Mouse (Mus musculus): Measurements from ENCODE around the gene Mid1. TPM values are rescaled to one million over a fixed set of nuclear protein-coding genes. Genes with fewer than 3 reads are reported as not detected.

Gene Mid1
- total and polyA plus RNA-seq, 3 experiments: 0.05 to 0.83 (median 0.12) TPM

- Histone ChIP-seq H3K36me3 (replicated peaks) (no peaks in the 10 kb centered on the region), H3K9me3 (replicated peaks) (no peaks in the 10 kb centered on the region), H3K4me3 (ENCODE audit: low read depth, low read length) (no peak overlapping the region), H3K27me3 (ENCODE audit: insufficient read depth, low read length) (no peaks in the 10 kb centered on the region), H3K4me1 (ENCODE audit: insufficient read depth, low read depth, low read length) (no peaks in the 10 kb centered on the region)
- ATAC-seq (ENCODE audit: extremely low read depth, insufficient number of reproducible peaks, low FRiP score, poor library complexity, severe bottlenecking) (no peak), DNase-seq (ENCODE audit: low spot score) (no peak)
- no peak for TF ChIP-seq GATA1 (IDR thresholded peaks at IDR 0.05; ENCODE audit: borderline replicate concordance, low read length)
- TF ChIP-seq TAL1 (conservative IDR thresholded peaks at IDR 0.05; ENCODE audit: low read depth, low read length): no peak
- TF ChIP-seq GATA2 (IDR thresholded peaks at IDR 0.05; ENCODE audit: borderline replicate concordance, low read depth, low read length): no peak
- no peak for TF ChIP-seq POLR2AphosphoS5 (IDR thresholded peaks at IDR 0.05; ENCODE audit: insufficient replicate concordance, low read depth, low read length)
- TF ChIP-seq CTCF (IDR thresholded peaks at IDR 0.05; ENCODE audit: low read depth, low read length): no peak
Observed at GRCm38 (mm10) chrX:169692225-169692909, 7.4 kb downstream of the Mid1 start.

DNA sequence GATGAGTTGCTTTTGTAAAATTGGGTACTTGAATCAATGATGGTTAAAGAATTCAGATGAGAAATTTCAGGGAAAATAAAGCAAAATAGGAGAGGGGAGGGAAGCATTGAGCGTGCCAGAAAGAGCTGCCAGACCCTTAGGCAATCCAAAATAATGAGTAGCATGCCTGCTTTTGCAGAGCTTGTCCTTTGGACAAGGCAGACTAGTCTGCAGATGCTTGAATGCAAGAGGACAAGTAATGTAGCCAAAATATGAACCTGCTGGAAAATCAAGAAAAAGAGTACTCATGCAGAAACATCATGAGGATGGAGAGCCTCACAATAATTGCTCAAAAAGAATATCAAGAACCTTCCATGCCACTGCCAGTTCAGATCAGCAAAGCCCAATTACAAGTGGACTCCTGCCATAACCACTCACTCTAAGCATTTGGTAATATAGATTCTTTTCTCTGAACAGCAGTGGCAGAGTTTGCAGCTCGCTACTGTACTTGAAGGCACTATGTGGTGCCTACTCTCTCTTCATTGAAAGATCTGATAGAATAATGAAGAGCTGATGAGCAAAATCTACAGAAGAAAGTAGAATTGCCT, 19.1 kb downstream of the Mid1 start:
- H3K9me3 ChIP-seq (replicated peaks): no peaks in the 10 kb centered on the region
- DNase-seq (ENCODE audit: low spot score): no peak
- H3K4me1 ChIP-seq (ENCODE audit: insufficient read depth, low read depth, low read length): no peaks in the 10 kb centered on the region
- no peak overlapping the region for H3K4me3 ChIP-seq (ENCODE audit: low read depth, low read length)
- no peaks in the 10 kb centered on the region for H3K36me3 ChIP-seq (replicated peaks)
- no peak for ATAC-seq (ENCODE audit: extremely low read depth, insufficient number of reproducible peaks, low FRiP score, poor library complexity, severe bottlenecking)
- H3K27me3 ChIP-seq (ENCODE audit: insufficient read depth, low read length): no peaks in the 10 kb centered on the region
- TF ChIP-seq POLR2AphosphoS5 (IDR thresholded peaks at IDR 0.05; ENCODE audit: insufficient replicate concordance, low read depth, low read length) (no peak), CTCF (IDR thresholded peaks at IDR 0.05; ENCODE audit: low read depth, low read length) (no peak), TAL1 (conservative IDR thresholded peaks at IDR 0.05; ENCODE audit: low read depth, low read length) (no peak), GATA1 (IDR thresholded peaks at IDR 0.05; ENCODE audit: borderline replicate concordance, low read length) (no peak), GATA2 (IDR thresholded peaks at IDR 0.05; ENCODE audit: borderline replicate concordance, low read depth, low read length) (no peak)

- no peak for TF ChIP-seq CTCF (IDR thresholded peaks at IDR 0.05; ENCODE audit: low read depth, low read length)
- TF ChIP-seq TAL1 (conservative IDR thresholded peaks at IDR 0.05; ENCODE audit: low read depth, low read length): no peak
- no peak for TF ChIP-seq POLR2AphosphoS5 (IDR thresholded peaks at IDR 0.05; ENCODE audit: insufficient replicate concordance, low read depth, low read length)
- TF ChIP-seq GATA2 (IDR thresholded peaks at IDR 0.05; ENCODE audit: borderline replicate concordance, low read depth, low read length): no peak
- no peak for TF ChIP-seq GATA1 (IDR thresholded peaks at IDR 0.05; ENCODE audit: borderline replicate concordance, low read length)
- Histone ChIP-seq H3K27me3 (ENCODE audit: insufficient read depth, low read length) (no peaks in the 10 kb centered on the region), H3K4me3 (ENCODE audit: low read depth, low read length) (no peak overlapping the region), H3K4me1 (ENCODE audit: insufficient read depth, low read depth, low read length) (no peaks in the 10 kb centered on the region), H3K9me3 (replicated peaks) (no peaks in the 10 kb centered on the region), H3K36me3 (replicated peaks) (no peaks in the 10 kb centered on the region)
- ATAC-seq (ENCODE audit: extremely low read depth, insufficient number of reproducible peaks, low FRiP score, poor library complexity, severe bottlenecking) (no peak), DNase-seq (ENCODE audit: low spot score) (no peak)
Observed at GRCm38 (mm10) chrX:169723511-169723910, 38.5 kb downstream of the Mid1 start.

DNA sequence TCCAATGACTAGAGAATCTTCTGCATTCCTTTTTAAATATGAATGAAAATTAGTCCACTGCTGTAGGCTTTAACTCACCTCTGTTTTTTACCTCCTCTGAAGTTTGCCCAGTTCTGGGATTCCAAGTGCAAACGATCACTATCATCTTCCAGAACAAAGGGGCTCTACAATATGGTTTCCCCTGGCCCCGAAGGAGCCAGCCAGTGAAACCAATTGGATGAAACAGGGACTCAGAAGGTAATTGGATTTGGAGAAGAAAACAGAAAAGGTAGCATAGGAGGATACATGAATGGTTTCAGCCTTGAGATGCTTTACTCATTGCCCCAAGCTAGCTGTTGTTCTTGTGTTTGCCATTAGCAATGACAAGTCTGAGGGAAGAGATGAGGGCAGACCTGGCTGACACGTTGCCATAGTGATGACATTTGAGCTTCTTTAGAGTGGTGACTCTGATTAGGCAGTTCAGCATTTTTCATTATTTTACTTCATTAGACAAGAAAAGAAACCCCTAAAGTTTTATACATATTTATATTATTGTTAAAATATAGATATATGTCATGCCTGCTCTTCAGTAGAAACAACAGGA, 50.5 kb downstream of the Mid1 start:
- no peaks in the 10 kb centered on the region for H3K27me3 ChIP-seq (ENCODE audit: insufficient read depth, low read length)
- ATAC-seq (ENCODE audit: extremely low read depth, insufficient number of reproducible peaks, low FRiP score, poor library complexity, severe bottlenecking) (no peak), DNase-seq (ENCODE audit: low spot score) (no peak)
- H3K36me3 ChIP-seq (replicated peaks): no peaks in the 10 kb centered on the region
- no peak for TF ChIP-seq GATA1 (IDR thresholded peaks at IDR 0.05; ENCODE audit: borderline replicate concordance, low read length)
- TF ChIP-seq GATA2 (IDR thresholded peaks at IDR 0.05; ENCODE audit: borderline replicate concordance, low read depth, low read length): no peak
- TF ChIP-seq CTCF (IDR thresholded peaks at IDR 0.05; ENCODE audit: low read depth, low read length): no peak
- no peak for TF ChIP-seq TAL1 (conservative IDR thresholded peaks at IDR 0.05; ENCODE audit: low read depth, low read length)
- TF ChIP-seq POLR2AphosphoS5 (IDR thresholded peaks at IDR 0.05; ENCODE audit: insufficient replicate concordance, low read depth, low read length): no peak
- H3K4me1 ChIP-seq (ENCODE audit: insufficient read depth, low read depth, low read length): no peaks in the 10 kb centered on the region
- no peaks in the 10 kb centered on the region for H3K9me3 ChIP-seq (replicated peaks)
- H3K4me3 ChIP-seq (ENCODE audit: low read depth, low read length): no peak overlapping the region

DNA sequence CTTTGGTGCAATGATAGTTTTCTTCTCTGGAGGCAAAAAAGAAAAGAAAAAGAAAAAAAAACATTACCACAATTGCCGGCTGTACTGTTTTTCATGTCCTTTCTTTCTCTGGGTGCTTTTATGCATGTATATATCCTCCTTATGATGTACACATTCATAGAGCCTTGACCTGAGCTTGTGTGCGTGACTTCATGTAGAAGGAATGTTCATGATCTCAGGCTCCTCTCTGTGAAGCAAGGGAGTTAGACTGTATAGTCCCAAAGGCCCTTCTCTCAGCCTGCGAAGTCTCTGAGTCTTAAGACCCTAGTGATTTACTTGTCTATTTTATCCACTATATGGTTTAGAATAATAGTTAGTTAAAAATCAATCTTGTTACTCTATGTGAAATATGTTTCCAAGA, 73.0 kb downstream of the Mid1 start:
- no peak for TF ChIP-seq GATA1 (IDR thresholded peaks at IDR 0.05; ENCODE audit: borderline replicate concordance, low read length)
- TF ChIP-seq CTCF (IDR thresholded peaks at IDR 0.05; ENCODE audit: low read depth, low read length): no peak
- TF ChIP-seq GATA2 (IDR thresholded peaks at IDR 0.05; ENCODE audit: borderline replicate concordance, low read depth, low read length): no peak
- no peak for TF ChIP-seq TAL1 (conservative IDR thresholded peaks at IDR 0.05; ENCODE audit: low read depth, low read length)
- TF ChIP-seq POLR2AphosphoS5 (IDR thresholded peaks at IDR 0.05; ENCODE audit: insufficient replicate concordance, low read depth, low read length): no peak

DNA sequence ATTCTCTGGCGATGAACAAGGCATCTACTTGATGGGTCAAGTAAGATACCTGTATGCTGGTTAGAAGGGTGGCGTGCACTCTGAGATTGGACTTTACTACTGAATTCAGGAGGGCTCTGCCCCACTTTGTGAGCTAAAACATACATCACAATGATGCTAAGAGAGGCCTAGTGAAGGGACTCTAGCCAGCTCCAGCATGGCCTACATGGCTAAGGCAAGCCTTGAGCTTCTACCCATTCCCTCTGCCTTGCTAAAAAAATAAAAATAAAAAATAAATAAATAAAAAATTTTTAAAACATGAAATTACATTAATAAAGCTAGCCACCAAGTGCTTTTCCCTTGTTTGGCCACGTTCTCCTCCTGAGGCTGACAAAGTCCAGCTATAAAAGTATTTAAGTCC, 94.5 kb downstream of the Mid1 start, which contains the start of gene 4933400A11Rik:
4933400A11Rik (minus strand) TSS at position 101 of the 400 bp plus-strand sequence.
- TF ChIP-seq POLR2AphosphoS5 (IDR thresholded peaks at IDR 0.05; ENCODE audit: insufficient replicate concordance, low read depth, low read length) (no peak), CTCF (IDR thresholded peaks at IDR 0.05; ENCODE audit: low read depth, low read length) (no peak), GATA2 (IDR thresholded peaks at IDR 0.05; ENCODE audit: borderline replicate concordance, low read depth, low read length) (no peak), TAL1 (conservative IDR thresholded peaks at IDR 0.05; ENCODE audit: low read depth, low read length) (no peak), GATA1 (IDR thresholded peaks at IDR 0.05; ENCODE audit: borderline replicate concordance, low read length) (no peak)
- no peaks in the 10 kb centered on the region for H3K4me1 ChIP-seq (ENCODE audit: insufficient read depth, low read depth, low read length)
- DNase-seq (ENCODE audit: low spot score): no peak
- no peaks in the 10 kb centered on the region for H3K9me3 ChIP-seq (replicated peaks)
- no peaks in the 10 kb centered on the region for H3K27me3 ChIP-seq (ENCODE audit: insufficient read depth, low read length)
- ATAC-seq (ENCODE audit: extremely low read depth, insufficient number of reproducible peaks, low FRiP score, poor library complexity, severe bottlenecking): no peak
- H3K36me3 ChIP-seq (replicated peaks): no peaks in the 10 kb centered on the region
- no peak within 1 kb of the TSS for H3K4me3 ChIP-seq (ENCODE audit: low read depth, low read length)

More for the DNA sequence above, 73.0 kb downstream of the Mid1 start:
- Histone ChIP-seq H3K4me3 (ENCODE audit: low read depth, low read length) (no peak overlapping the region), H3K36me3 (replicated peaks) (no peaks in the 10 kb centered on the region), H3K4me1 (ENCODE audit: insufficient read depth, low read depth, low read length) (no peaks in the 10 kb centered on the region), H3K9me3 (replicated peaks) (no peaks in the 10 kb centered on the region), H3K27me3 (ENCODE audit: insufficient read depth, low read length) (no peaks in the 10 kb centered on the region)
- DNase-seq (ENCODE audit: low spot score) (no peak), ATAC-seq (ENCODE audit: extremely low read depth, insufficient number of reproducible peaks, low FRiP score, poor library complexity, severe bottlenecking) (no peak)
